Mouse (Mus musculus) hindbrain, embryonic 11.5 days (tissue): Measurements from ENCODE around the gene Shc4. TPM values are rescaled to one million over a fixed set of nuclear protein-coding genes. Genes with fewer than 3 reads are reported as not detected.

ENCODE experiments used
- ATAC-seq: fragments of 200-750 bp; cut with Nextera tagmentation; 2 replicates; pipeline ENCODE4 v1.8.0; 2017; ENCODE audit warnings: mild to moderate bottlenecking, moderate TSS enrichment, moderate library complexity; ENCODE audit not compliant: low FRiP score
- DNase-seq: peaks from one replicate; pipeline ENCODE4 v3.0.0-alpha.2; 2015; ENCODE audit warnings: low spot score
- H3K27ac ChIP-seq: fragments of 300-500 bp; sonication (generic); 2 replicates; pipeline ENCODE4 v1.5.1; 2014; ENCODE audit warnings: mild to moderate bottlenecking, low read depth, low read length
- H3K27me3 ChIP-seq: fragments of 300-500 bp; sonication (generic); 2 replicates; pipeline ENCODE4 v1.6.1; 2014; ENCODE audit warnings: mild to moderate bottlenecking, low read length, moderate library complexity, mixed read lengths; ENCODE audit not compliant: control insufficient read depth, insufficient read depth
- H3K36me3 ChIP-seq: fragments of 300-500 bp; sonication (generic); 2 replicates; pipeline ENCODE4 v1.6.1; 2014; ENCODE audit warnings: mild to moderate bottlenecking, low read length, moderate library complexity, mixed read lengths; ENCODE audit not compliant: control insufficient read depth, insufficient read depth
- H3K4me1 ChIP-seq: fragments of 300-500 bp; sonication (generic); replicated peaks from 2 replicates; pipeline ENCODE4 v1.6.1; 2014; ENCODE audit warnings: low read length, mixed read lengths; ENCODE audit not compliant: control insufficient read depth, insufficient read depth
- H3K4me2 ChIP-seq: fragments of 300-500 bp; sonication (generic); replicated peaks from 2 replicates; pipeline ENCODE4 v1.6.1; 2014; ENCODE audit warnings: mild to moderate bottlenecking, low read depth, low read length
- H3K4me3 ChIP-seq: fragments of 300-500 bp; sonication (generic); 2 replicates; pipeline ENCODE4 v1.5.1; 2014; ENCODE audit warnings: low read depth, low read length
- H3K9ac ChIP-seq: fragments of 300-500 bp; sonication (generic); 2 replicates; pipeline ENCODE4 v1.6.1; 2014; ENCODE audit warnings: low read depth, low read length
- H3K9me3 ChIP-seq: fragments of 300-500 bp; sonication (generic); 2 replicates; pipeline ENCODE4 v1.6.1; 2016; ENCODE audit warnings: low read length; ENCODE audit not compliant: control insufficient read depth
- WGBS: fragments of 180-500 bp; shearing (Covaris S2); extraction: QIAGEN DNeasy Blood & Tissue Kit; methylation state at CpG from one replicate; pipeline ENCODE4 v1.1.7; 2014; 5-methylcytosine and 5-hydroxymethylcytosine counted together
- polyA plus RNA-seq: library from polyadenylated mRNA; unstranded; fragments of >200 nt; fragmentation: Nextera tagmentation; extraction: Ambion mirVana; gene quantifications from 2 replicates; pipeline ENCODE4 v1.2.1, GENCODE M21; 2014

The Shc4 gene
- polyA plus RNA-seq, 1 experiment from 2014 or later: 1.8 TPM

DNA sequence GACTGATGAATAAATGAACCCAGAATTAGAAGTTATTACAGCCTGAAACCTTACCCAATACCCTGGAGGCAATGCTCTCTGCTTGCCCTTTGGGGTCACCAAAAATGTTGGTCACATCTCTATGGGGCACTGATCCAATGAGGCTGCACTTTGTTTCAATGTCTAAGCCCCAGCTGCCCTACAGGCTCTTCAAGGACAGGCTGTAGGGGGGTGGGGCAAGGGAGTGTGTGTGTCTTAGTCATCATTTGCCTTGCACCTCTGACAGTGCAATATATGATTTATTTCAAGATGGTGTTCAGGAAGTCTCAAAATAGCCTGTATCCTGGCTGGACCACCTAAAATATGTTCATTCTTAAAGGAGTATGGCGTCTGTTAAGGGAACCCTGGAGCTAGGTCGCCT, 22.3 kb downstream of the Shc4 start:
- ATAC-seq (no peak), DNase-seq (no peak)
- Histone ChIP-seq H3K9ac (no peak overlapping the region), H3K4me1 (no peaks in the 10 kb centered on the region), H3K9me3 (no peaks in the 10 kb centered on the region), H3K4me2 (no peak overlapping the region), H3K27ac (no peak overlapping the region), H3K4me3 (no peak overlapping the region), H3K36me3 (no peaks in the 10 kb centered on the region), H3K27me3 (no peaks in the 10 kb centered on the region)
- 86% methylated on average over 2 of the region's 2 CpGs for WGBS

DNA sequence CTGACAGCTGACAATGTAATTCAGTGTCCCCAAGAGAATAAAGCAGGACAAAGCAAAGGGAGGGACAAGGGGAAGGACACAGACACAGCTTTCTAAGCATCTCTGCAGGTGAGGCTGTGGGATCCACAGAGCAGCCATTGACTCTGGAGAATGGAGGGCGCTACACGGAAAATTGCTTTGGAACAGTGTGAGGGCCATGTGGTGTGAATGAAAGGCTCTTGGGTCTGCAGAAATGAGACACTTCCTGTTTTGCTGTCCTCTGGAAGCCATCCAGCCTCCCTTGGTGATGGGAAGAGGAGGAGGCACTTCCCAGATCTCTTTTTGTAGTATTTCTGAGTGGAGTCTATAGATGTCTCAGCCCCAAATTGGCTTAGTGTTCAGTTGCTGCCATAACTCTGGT, 27.7 kb downstream of the Shc4 start:
- WGBS: 47% methylated on average over 2 of the region's 2 CpGs
- Histone ChIP-seq H3K4me1 (no peaks in the 10 kb centered on the region), H3K4me3 (no peak overlapping the region), H3K36me3 (no peaks in the 10 kb centered on the region), H3K9ac (no peak overlapping the region), H3K27me3 (no peaks in the 10 kb centered on the region), H3K4me2 (no peak overlapping the region), H3K27ac (no peak overlapping the region), H3K9me3 (no peaks in the 10 kb centered on the region)
- ATAC-seq (no peak), DNase-seq (no peak)

DNA sequence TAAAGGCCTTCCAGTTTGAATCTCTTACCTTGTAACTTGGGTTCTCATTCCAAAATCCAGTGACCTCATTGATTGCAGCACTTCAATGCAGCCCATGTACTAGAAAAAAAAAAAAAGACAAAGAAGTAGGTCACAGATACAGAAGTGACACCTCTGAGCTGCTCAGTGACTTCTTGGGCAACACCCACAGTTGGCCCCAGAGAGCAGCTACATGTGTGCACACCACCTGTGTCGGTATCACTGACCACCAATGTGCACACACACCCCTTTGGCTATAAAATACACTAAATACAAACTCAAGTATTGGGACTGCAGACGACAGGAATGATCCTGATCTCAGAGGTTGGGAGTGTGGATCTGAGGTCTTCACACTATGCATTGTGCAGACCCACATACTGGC, 29.1 kb downstream of the Shc4 start:
- Histone ChIP-seq H3K27me3 (no peaks in the 10 kb centered on the region), H3K27ac (no peak overlapping the region), H3K4me2 (no peak overlapping the region), H3K36me3 (no peaks in the 10 kb centered on the region), H3K9ac (no peak overlapping the region), H3K9me3 (no peaks in the 10 kb centered on the region), H3K4me3 (no peak overlapping the region), H3K4me1 (no peaks in the 10 kb centered on the region)
- 90% methylated on average over 2 of the region's 2 CpGs for WGBS
- no peak for DNase-seq
- no peak for ATAC-seq

DNA sequence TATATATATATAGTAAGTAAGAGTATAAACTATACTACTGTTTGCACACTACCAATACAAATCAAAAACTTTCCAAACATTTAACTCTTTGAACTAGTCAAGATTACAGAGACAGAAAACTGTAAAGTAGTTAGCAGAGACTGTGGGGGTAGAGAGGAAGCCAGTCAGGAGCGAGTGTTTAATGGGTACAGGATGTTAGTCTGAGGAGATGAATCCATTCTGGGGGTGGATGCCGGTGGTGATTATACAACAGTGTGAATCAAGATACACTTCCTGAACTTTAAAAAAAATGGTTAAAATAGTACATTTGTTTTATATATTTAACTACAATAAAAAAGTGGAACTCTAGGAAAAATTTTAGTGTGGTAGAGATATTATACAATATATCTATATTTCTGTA, 31.9 kb downstream of the Shc4 start:
- H3K9ac ChIP-seq: no peak overlapping the region
- no peak overlapping the region for H3K4me2 ChIP-seq
- no peaks in the 10 kb centered on the region for H3K36me3 ChIP-seq
- H3K9me3 ChIP-seq: no peaks in the 10 kb centered on the region
- no peak overlapping the region for H3K27ac ChIP-seq
- H3K4me3 ChIP-seq: no peak overlapping the region
- 77% methylated on average over 2 of the region's 2 CpGs for WGBS
- no peaks in the 10 kb centered on the region for H3K4me1 ChIP-seq
- H3K27me3 ChIP-seq: no peaks in the 10 kb centered on the region
- DNase-seq (no peak), ATAC-seq (no peak)

DNA sequence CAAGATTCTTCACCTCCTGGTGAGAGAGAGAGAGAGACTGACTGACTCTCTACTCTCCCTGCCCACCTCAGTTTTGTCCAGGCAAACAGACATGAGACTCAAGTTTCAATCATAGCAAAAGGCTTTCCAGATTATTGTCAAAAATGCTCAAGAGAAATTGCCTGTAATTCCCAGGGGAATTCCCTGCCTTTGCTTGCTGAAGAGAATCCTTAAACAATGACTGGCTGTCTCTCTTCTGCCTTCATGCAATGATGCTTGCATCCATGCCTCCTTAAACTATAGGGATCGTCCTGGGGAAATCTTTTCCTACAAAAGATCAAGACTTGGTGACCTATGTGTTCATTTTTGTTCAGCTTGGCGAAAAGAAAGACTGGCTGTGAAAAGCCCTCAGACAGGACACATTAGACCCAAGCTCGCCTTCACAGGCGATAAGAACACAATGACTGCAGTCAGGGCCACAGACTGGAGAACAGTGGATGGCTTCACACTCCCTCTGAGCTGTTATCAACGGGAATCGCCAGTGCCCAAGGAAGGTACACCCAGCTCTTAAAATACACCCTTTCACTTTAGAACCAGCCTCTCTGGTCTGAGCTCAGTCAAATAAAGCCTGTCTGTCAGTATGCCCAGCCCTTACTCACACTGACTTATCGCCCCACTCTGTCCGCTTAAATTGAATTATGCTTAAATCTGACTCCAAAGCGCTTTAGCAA, 38.4 kb downstream of the Shc4 start:
- Histone ChIP-seq H3K4me1 (no peaks in the 10 kb centered on the region; the same call in 1 of the 2 replicates), H3K27ac (0 out of 2 replicates have a peak overlapping the region, but pooled peaks have one; percentile 30), H3K9me3 (no peaks in the 10 kb centered on the region), H3K4me3 (no peak overlapping the region), H3K27me3 (no peaks in the 10 kb centered on the region), H3K9ac (no peak overlapping the region), H3K36me3 (no peaks in the 10 kb centered on the region), H3K4me2 (no peak overlapping the region)
- ATAC-seq: peak; percentile 43; the same call in 1 of the 2 replicates
- peak; percentile 25 for DNase-seq
- 56% methylated on average over 9 of the region's 9 CpGs for WGBS

DNA sequence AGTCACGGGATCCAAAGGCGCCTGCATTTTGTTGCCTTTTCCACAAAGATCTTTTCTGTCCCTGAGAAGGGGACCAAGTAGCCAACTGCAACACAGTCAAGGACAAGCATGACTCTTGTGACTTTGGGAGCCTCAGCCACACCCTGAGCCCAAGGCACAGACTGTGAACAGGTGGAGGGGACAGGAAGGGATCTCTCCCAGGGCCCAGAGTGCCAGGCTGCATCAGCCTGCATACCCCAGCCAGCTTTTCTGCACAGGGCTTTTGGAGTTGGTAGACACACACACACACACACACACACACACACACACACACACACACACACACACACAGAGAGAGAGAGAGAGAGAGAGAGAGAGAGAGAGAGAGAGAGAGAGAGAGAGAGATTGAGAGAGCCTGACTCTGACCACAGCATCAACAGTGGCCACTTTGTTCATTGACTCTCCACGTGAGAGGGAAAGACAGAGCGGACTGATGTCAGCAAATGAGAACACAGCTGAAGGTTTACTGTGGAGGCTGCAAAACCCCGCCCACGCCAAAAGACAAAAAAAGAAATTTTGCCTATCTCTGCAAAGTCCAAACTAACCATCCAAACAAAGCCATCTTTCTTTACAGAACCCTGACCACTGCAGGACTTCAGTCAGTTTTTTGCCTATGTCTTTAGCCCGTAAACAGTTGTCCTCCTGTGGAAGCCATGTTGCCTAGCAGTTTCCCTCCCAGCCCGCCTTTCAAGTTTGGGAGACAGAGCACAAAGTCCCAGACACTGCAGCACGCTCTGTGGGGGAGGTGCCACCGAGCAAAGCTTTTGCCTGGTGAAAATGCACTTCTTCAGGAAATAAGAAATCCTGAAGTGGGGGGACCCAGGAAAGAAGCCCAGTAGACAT, 39.1 kb downstream of the Shc4 start:
- ATAC-seq: no peak
- DNase-seq: peak; percentile 21

DNA sequence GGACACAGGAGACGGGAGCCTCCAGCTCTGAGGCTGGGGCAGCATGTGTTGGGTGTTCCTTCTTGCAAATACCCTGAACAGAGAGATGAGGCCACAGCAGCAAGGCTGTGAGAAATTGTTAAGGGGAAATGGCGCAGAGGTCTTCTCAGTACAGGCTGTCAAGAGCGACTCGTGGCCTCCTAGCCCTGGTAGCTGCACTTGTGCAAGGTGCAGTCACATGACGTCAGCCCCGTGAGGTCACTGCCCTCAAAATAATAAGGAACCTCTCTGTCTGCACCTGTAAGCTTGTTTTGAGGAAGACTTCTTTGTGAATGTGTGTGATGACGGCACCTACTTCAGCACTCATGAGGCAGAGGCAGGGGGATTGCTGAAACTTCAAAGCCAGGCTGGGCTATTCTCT, 40.1 kb downstream of the Shc4 start:
- H3K4me2 ChIP-seq: no peak overlapping the region
- no peak overlapping the region for H3K27ac ChIP-seq
- no peaks in the 10 kb centered on the region for H3K27me3 ChIP-seq
- H3K4me3 ChIP-seq: no peak overlapping the region
- DNase-seq (no peak), ATAC-seq (no peak)
- 87% methylated on average over 7 of the region's 7 CpGs for WGBS
- H3K4me1 ChIP-seq: no peaks in the 10 kb centered on the region; the same call in 1 of the 2 replicates
- H3K9me3 ChIP-seq: no peaks in the 10 kb centered on the region
- no peaks in the 10 kb centered on the region for H3K36me3 ChIP-seq
- H3K9ac ChIP-seq: no peak overlapping the region

More for the DNA sequence above, 39.1 kb downstream of the Shc4 start:
- H3K9ac ChIP-seq: no peak overlapping the region
- 63% methylated on average over 10 of the region's 10 CpGs for WGBS
- no peak overlapping the region for H3K4me2 ChIP-seq
- H3K9me3 ChIP-seq: no peaks in the 10 kb centered on the region
- 0 out of 2 replicates have a peak overlapping the region, but pooled peaks have one; percentile 30 for H3K27ac ChIP-seq
- H3K4me3 ChIP-seq: no peak overlapping the region
- H3K36me3 ChIP-seq: no peaks in the 10 kb centered on the region
- H3K4me1 ChIP-seq: no peaks in the 10 kb centered on the region; the same call in 1 of the 2 replicates
- no peaks in the 10 kb centered on the region for H3K27me3 ChIP-seq

DNA sequence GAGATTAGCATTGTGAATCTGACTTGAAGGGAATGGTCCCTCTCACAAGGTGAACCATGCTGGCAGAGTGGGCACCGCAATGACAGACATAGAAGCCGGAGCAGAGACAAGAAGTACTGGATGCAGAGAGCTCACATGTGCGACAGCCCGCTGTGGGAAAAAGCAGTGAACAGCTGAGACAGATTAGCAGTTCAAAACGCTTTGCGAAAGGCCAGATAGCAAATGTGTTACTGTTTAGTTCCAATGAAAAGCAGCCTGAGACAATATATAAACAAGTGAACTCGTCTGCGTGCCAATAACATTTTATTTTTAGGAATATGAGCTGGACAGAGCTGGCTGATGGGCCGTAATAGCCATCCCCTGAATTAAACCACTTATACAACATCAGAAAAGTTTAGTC, 42.1 kb downstream of the Shc4 start:
- Histone ChIP-seq H3K4me3 (no peak overlapping the region), H3K9ac (no peak overlapping the region), H3K9me3 (no peaks in the 10 kb centered on the region), H3K27me3 (no peaks in the 10 kb centered on the region), H3K36me3 (no peaks in the 10 kb centered on the region), H3K4me1 (no peaks in the 10 kb centered on the region; the same call in 1 of the 2 replicates), H3K4me2 (no peak overlapping the region), H3K27ac (no peak overlapping the region)
- DNase-seq (no peak), ATAC-seq (no peak)
- 69% methylated on average over 9 of the region's 9 CpGs for WGBS
